Mouse (Mus musculus) adrenal gland, adult 18-20 months (tissue): Measurements from ENCODE around the gene Asic2. TPM values are rescaled to one million over a fixed set of nuclear protein-coding genes. Genes with fewer than 3 reads are reported as not detected.

Source experiments
- DNase-seq, 2 experiments: peaks; one replicate each; pipeline ENCODE4 v3.0.0; 2021 to 2022; ENCODE audit warnings: low spot score in 2 of 2
- total RNA-seq, 2 experiments: library from RNA; stranded (reverse); gene quantifications; 1 replicate in 1 of 2; 2 replicates in 1 of 2; pipeline ENCODE4 v1.2.3; 2021

The Asic2 gene
- total RNA-seq, 2 experiments from 2014 or later = 2.5 to 3.2 TPM

- DNase-seq = no peak
Observed at GRCm38 (mm10) chr11:81750016-81750415, 218.2 kb downstream of the Asic2 start.

- no peak for DNase-seq
Observed at GRCm38 (mm10) chr11:81738995-81739394, 229.3 kb downstream of the Asic2 start.

GRCm38 (mm10) chr11:81737777-81738176 lies 230.5 kb downstream of the Asic2 start:
- no peak for DNase-seq

GRCm38 (mm10) chr11:81722071-81722470 lies 246.2 kb downstream of the Asic2 start:
- no peak for DNase-seq

- no peak for DNase-seq
Observed at GRCm38 (mm10) chr11:81714801-81715200, 253.5 kb downstream of the Asic2 start.

GRCm38 (mm10) chr11:81706996-81707395 lies 261.3 kb downstream of the Asic2 start:
- no peak for DNase-seq

- DNase-seq = peak in 1 of 2 experiments; percentile 19
Observed at GRCm38 (mm10) chr11:81698008-81698407, 270.2 kb downstream of the Asic2 start.

GRCm38 (mm10) chr11:81695501-81695900 lies 272.8 kb downstream of the Asic2 start:
- no peak for DNase-seq

GRCm38 (mm10) chr11:81680511-81680910 lies 287.7 kb downstream of the Asic2 start:
- DNase-seq = no peak

- no peak for DNase-seq
Observed at GRCm38 (mm10) chr11:81671724-81672123, 296.5 kb downstream of the Asic2 start.

GRCm38 (mm10) chr11:81670436-81670835 lies 297.8 kb downstream of the Asic2 start:
- no peak for DNase-seq

GRCm38 (mm10) chr11:81658850-81659249 lies 309.4 kb downstream of the Asic2 start:
- DNase-seq = no peak

GRCm38 (mm10) chr11:81657121-81657520 lies 311.1 kb downstream of the Asic2 start:
- no peak for DNase-seq

GRCm38 (mm10) chr11:81647828-81648227 lies 320.4 kb downstream of the Asic2 start:
- no peak for DNase-seq

GRCm38 (mm10) chr11:81645549-81645948 lies 322.7 kb downstream of the Asic2 start:
- DNase-seq = no peak

GRCm38 (mm10) chr11:81636356-81636755 lies 331.9 kb downstream of the Asic2 start:
- no peak for DNase-seq

- DNase-seq = peak; percentile 35 to 40
Observed at GRCm38 (mm10) chr11:81634360-81635350, 333.6 kb downstream of the Asic2 start.

GRCm38 (mm10) chr11:81625199-81625598 lies 343.1 kb downstream of the Asic2 start:
- no peak for DNase-seq

GRCm38 (mm10) chr11:81620516-81620915 lies 347.7 kb downstream of the Asic2 start:
- DNase-seq = no peak

- no peak for DNase-seq
Observed at GRCm38 (mm10) chr11:81616437-81616836, 351.8 kb downstream of the Asic2 start.

GRCm38 (mm10) chr11:81613869-81614620 lies 354.2 kb downstream of the Asic2 start:
- no peak for DNase-seq
